Mouse (Mus musculus): ENCODE data around the gene Napepld.
"Not testable (repeated sequence)": the region's sequence is repeated elsewhere in the genome, so short reads cannot be mapped to it uniquely, and the experiment has no call there.

DNA sequence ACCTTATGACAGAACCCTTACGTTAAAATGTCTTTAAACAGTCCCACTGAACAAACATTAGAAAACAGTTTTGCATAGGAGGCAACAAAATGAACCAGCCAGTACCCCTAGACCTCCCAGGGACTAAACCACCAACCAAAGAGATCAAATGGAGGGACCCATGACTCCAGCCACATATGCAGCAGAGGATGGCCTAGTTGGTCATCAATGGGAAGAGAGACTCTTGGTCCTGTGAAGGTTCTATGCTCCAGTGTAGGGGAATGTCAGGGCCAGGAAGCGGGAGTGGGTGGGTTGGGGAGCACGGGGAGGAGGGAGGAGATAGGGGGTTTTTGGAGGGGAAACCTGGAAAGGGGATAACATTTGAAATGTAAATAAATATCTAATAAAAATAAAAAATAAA, 1.6 kb downstream of the Napepld start:
- TF ChIP-seq CTCF, POLR2A (IDR thresholded peaks at IDR 0.05; ENCODE audit: extremely low read depth, insufficient read depth, low read length): not testable (repeated sequence)
